Mouse (Mus musculus) neural tube, embryonic 13.5 days (tissue): Measurements from ENCODE around the gene Kcnab2. TPM values are rescaled to one million over a fixed set of nuclear protein-coding genes. Genes with fewer than 3 reads are reported as not detected.

ENCODE experiments used
- ATAC-seq: fragments of 200-750 bp; cut with Nextera tagmentation; 2 replicates; pipeline ENCODE4 v1.8.0; 2017; ENCODE audit warnings: low read depth, mild to moderate bottlenecking, moderate TSS enrichment, moderate library complexity
- H3K27ac ChIP-seq: fragments of 300-500 bp; sonication (generic); replicated peaks from 2 replicates; pipeline ENCODE4 v1.5.1; 2015; ENCODE audit warnings: moderate library complexity, mild to moderate bottlenecking, inconsistent platforms
- H3K27me3 ChIP-seq: fragments of 300-500 bp; sonication (generic); 2 replicates; pipeline ENCODE4 v1.6.1; 2015; ENCODE audit warnings: mild to moderate bottlenecking, inconsistent platforms
- H3K36me3 ChIP-seq: fragments of 300-500 bp; sonication (generic); 2 replicates; pipeline ENCODE4 v1.6.1; 2015; ENCODE audit warnings: mild to moderate bottlenecking, inconsistent platforms
- H3K4me1 ChIP-seq: fragments of 300-500 bp; sonication (generic); replicated peaks from 2 replicates; pipeline ENCODE4 v1.6.1; 2015; ENCODE audit warnings: inconsistent platforms
- H3K4me2 ChIP-seq: fragments of 300-500 bp; sonication (generic); 2 replicates; pipeline ENCODE4 v1.6.1; 2015; ENCODE audit warnings: inconsistent platforms, mild to moderate bottlenecking, moderate library complexity
- H3K4me3 ChIP-seq: fragments of 300-500 bp; sonication (generic); 2 replicates; pipeline ENCODE4 v1.5.1; 2015; ENCODE audit warnings: mild to moderate bottlenecking, inconsistent platforms
- H3K9ac ChIP-seq: fragments of 300-500 bp; sonication (generic); 2 replicates; pipeline ENCODE4 v1.6.1; 2015; ENCODE audit warnings: moderate library complexity, mild to moderate bottlenecking, inconsistent platforms
- H3K9me3 ChIP-seq: fragments of 300-500 bp; sonication (generic); 2 replicates; pipeline ENCODE4 v1.6.1; 2016; ENCODE audit warnings: inconsistent platforms
- WGBS: fragments of 180-500 bp; shearing (Covaris S2); methylation state at CpG from one replicate; pipeline ENCODE4 v1.1.7; 2015; 5-methylcytosine and 5-hydroxymethylcytosine counted together
- polyA plus RNA-seq: library from polyadenylated mRNA; unstranded; fragments of >200 nt; fragmentation: Nextera tagmentation; extraction: Ambion mirVana; gene quantifications from 2 replicates; pipeline ENCODE4 v1.2.1, GENCODE M21; 2015

The Kcnab2 gene
- polyA plus RNA-seq, 1 experiment from 2014 or later, result 32.6 TPM

- Histone ChIP-seq H3K27ac (no peak overlapping the region), H3K4me2 (no peak overlapping the region), H3K36me3 (no peaks in the 10 kb centered on the region), H3K27me3 (no peaks in the 10 kb centered on the region), H3K9ac (no peak overlapping the region), H3K9me3 (no peaks in the 10 kb centered on the region), H3K4me3 (no peak overlapping the region), H3K4me1 (peaks cover 14% of the 10 kb centered on the region)
- ATAC-seq, result no peak
- 91% methylated on average over 6 of the region's 6 CpGs for WGBS
Observed at GRCm38 (mm10) chr4:152423576-152423975, 54.1 kb downstream of the Kcnab2 start.

- Histone ChIP-seq H3K27me3 (no peaks in the 10 kb centered on the region), H3K4me2 (no peak overlapping the region), H3K9ac (no peak overlapping the region), H3K9me3 (no peaks in the 10 kb centered on the region), H3K4me1 (peaks cover 13% of the 10 kb centered on the region), H3K27ac (no peak overlapping the region; the same call in 1 of the 2 replicates), H3K4me3 (no peak overlapping the region), H3K36me3 (no peaks in the 10 kb centered on the region)
- WGBS, result 45% methylated on average over 28 of the region's 28 CpGs
- ATAC-seq, result 0 out of 2 replicates have a peak, but pooled peaks have one; percentile 23
Observed at GRCm38 (mm10) chr4:152418229-152419060, 59.2 kb downstream of the Kcnab2 start.

GRCm38 (mm10) chr4:152412524-152413080 is 65.1 kb downstream of the Kcnab2 start:
- no peak for ATAC-seq
- Histone ChIP-seq H3K36me3 (no peaks in the 10 kb centered on the region), H3K4me2 (no peak overlapping the region), H3K9me3 (no peaks in the 10 kb centered on the region), H3K4me3 (no peak overlapping the region), H3K27me3 (no peaks in the 10 kb centered on the region), H3K4me1 (peaks cover 14% of the 10 kb centered on the region), H3K27ac (no peak overlapping the region), H3K9ac (peak overlapping the region; percentile 22; the same call in 1 of the 2 replicates)
- 89% methylated on average over 3 of the region's 3 CpGs for WGBS

GRCm38 (mm10) chr4:152410961-152411360 is 66.7 kb downstream of the Kcnab2 start:
- no peak overlapping the region for H3K4me2 ChIP-seq
- no peak overlapping the region for H3K9ac ChIP-seq
- H3K27ac ChIP-seq, result 0 out of 2 replicates have a peak overlapping the region, but pooled peaks have one; percentile 5
- ATAC-seq, result no peak
- no peak overlapping the region for H3K4me3 ChIP-seq
- H3K4me1 ChIP-seq, result peaks cover 18% of the 10 kb centered on the region
- WGBS, result 73% methylated on average over 13 of the region's 13 CpGs
- H3K9me3 ChIP-seq, result no peaks in the 10 kb centered on the region
- no peaks in the 10 kb centered on the region for H3K27me3 ChIP-seq
- H3K36me3 ChIP-seq, result no peaks in the 10 kb centered on the region

- no peak for ATAC-seq
- H3K4me2 ChIP-seq, result no peak overlapping the region
- WGBS, result 85% methylated on average over 8 of the region's 8 CpGs
- H3K9me3 ChIP-seq, result no peaks in the 10 kb centered on the region
- no peaks in the 10 kb centered on the region for H3K27me3 ChIP-seq
- H3K27ac ChIP-seq, result peak overlapping the region; percentile 73; the same call in 1 of the 2 replicates
- peaks cover 29% of the 10 kb centered on the region for H3K4me1 ChIP-seq
- H3K36me3 ChIP-seq, result no peaks in the 10 kb centered on the region
- no peak overlapping the region for H3K4me3 ChIP-seq
- no peak overlapping the region for H3K9ac ChIP-seq
Observed at GRCm38 (mm10) chr4:152406531-152406930, 71.1 kb downstream of the Kcnab2 start.

GRCm38 (mm10) chr4:152405671-152406201 is 71.9 kb downstream of the Kcnab2 start:
- Histone ChIP-seq H3K4me3 (no peak overlapping the region), H3K27ac (peak overlapping the region; percentile 73), H3K27me3 (no peaks in the 10 kb centered on the region), H3K4me2 (no peak overlapping the region), H3K4me1 (peaks cover 29% of the 10 kb centered on the region), H3K9ac (peak overlapping the region; percentile 49; the same call in 1 of the 2 replicates), H3K36me3 (no peaks in the 10 kb centered on the region), H3K9me3 (no peaks in the 10 kb centered on the region)
- WGBS, result 72% methylated on average over 7 of the region's 7 CpGs
- no peak for ATAC-seq

- Histone ChIP-seq H3K9me3 (no peaks in the 10 kb centered on the region), H3K4me1 (peaks cover 32% of the 10 kb centered on the region), H3K36me3 (no peaks in the 10 kb centered on the region), H3K4me2 (no peak overlapping the region), H3K27ac (peak overlapping the region; percentile 74), H3K27me3 (no peaks in the 10 kb centered on the region), H3K4me3 (no peak overlapping the region), H3K9ac (peak overlapping the region; percentile 49; the same call in 1 of the 2 replicates)
- no peak for ATAC-seq
- WGBS, result 62% methylated on average over 6 of the region's 6 CpGs
Observed at GRCm38 (mm10) chr4:152405143-152405542, 72.5 kb downstream of the Kcnab2 start.

- Histone ChIP-seq H3K9me3 (no peaks in the 10 kb centered on the region), H3K4me2 (no peak overlapping the region), H3K36me3 (no peaks in the 10 kb centered on the region), H3K27me3 (no peaks in the 10 kb centered on the region), H3K27ac (no peak overlapping the region), H3K4me1 (peaks cover 14% of the 10 kb centered on the region), H3K4me3 (no peak overlapping the region), H3K9ac (no peak overlapping the region)
- ATAC-seq, result no peak
- WGBS, result 74% methylated on average over 3 of the region's 3 CpGs
Observed at GRCm38 (mm10) chr4:152398926-152399325, 78.7 kb downstream of the Kcnab2 start.

- Histone ChIP-seq H3K4me2 (no peak overlapping the region), H3K27ac (no peak overlapping the region), H3K27me3 (no peaks in the 10 kb centered on the region), H3K36me3 (peaks cover 5% of the 10 kb centered on the region; the same call in 1 of the 2 replicates), H3K4me1 (no peaks in the 10 kb centered on the region), H3K4me3 (no peak overlapping the region), H3K9ac (no peak overlapping the region), H3K9me3 (no peaks in the 10 kb centered on the region)
- 88% methylated on average over 17 of the region's 17 CpGs for WGBS
- no peak for ATAC-seq
Observed at GRCm38 (mm10) chr4:152392627-152393026, 85.0 kb downstream of the Kcnab2 start.

GRCm38 (mm10) chr4:152392192-152392591 is 85.5 kb downstream of the Kcnab2 start:
- Histone ChIP-seq H3K4me3 (no peak overlapping the region), H3K27ac (no peak overlapping the region), H3K4me1 (no peaks in the 10 kb centered on the region), H3K27me3 (no peaks in the 10 kb centered on the region), H3K36me3 (peaks cover 10% of the 10 kb centered on the region), H3K4me2 (no peak overlapping the region), H3K9ac (no peak overlapping the region), H3K9me3 (no peaks in the 10 kb centered on the region)
- WGBS, result 74% methylated on average over 5 of the region's 5 CpGs
- no peak for ATAC-seq

- Histone ChIP-seq H3K9me3 (no peaks in the 10 kb centered on the region), H3K9ac (no peak overlapping the region), H3K27ac (no peak overlapping the region), H3K4me2 (no peak overlapping the region), H3K36me3 (peaks cover 53% of the 10 kb centered on the region), H3K4me3 (no peak overlapping the region), H3K4me1 (no peaks in the 10 kb centered on the region), H3K27me3 (no peaks in the 10 kb centered on the region)
- ATAC-seq, result no peak
- 67% methylated on average over 16 of the region's 16 CpGs for WGBS
Observed at GRCm38 (mm10) chr4:152385644-152386043, 92.0 kb downstream of the Kcnab2 start.

GRCm38 (mm10) chr4:152382528-152383252 is 95.0 kb downstream of the Kcnab2 start:
- Histone ChIP-seq H3K27ac (no peak overlapping the region), H3K9me3 (no peaks in the 10 kb centered on the region), H3K27me3 (no peaks in the 10 kb centered on the region), H3K36me3 (peaks cover 73% of the 10 kb centered on the region), H3K4me1 (no peaks in the 10 kb centered on the region), H3K4me2 (no peak overlapping the region), H3K4me3 (no peak overlapping the region), H3K9ac (no peak overlapping the region; the same call in 1 of the 2 replicates)
- WGBS, result 92% methylated on average over 17 of the region's 17 CpGs
- ATAC-seq, result no peak
